Comparison of ENCODE assay signal across 16 mouse cellular contexts in the genomic region with DNA sequence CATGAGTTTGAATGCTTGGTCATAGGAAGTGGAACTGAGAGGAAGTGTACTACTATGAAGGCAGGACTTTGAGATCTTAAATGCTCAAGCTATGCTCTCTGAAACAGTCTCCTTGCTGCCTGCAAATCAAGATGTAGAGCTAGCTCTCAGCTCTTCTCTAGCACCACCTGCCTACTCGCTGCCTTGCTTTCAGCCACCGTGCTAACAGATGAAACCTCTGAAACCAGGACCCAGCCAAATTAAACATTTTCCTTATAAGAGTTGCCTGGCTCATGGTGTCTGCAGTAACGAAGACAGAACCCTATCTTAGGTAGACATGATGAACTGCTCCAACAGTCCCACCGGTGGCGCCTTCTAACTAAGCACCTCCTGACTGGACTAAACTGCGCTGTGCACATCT.
"Had no signal": no experiment of that assay in that cellular context is flagged by ENCODE, and none has a peak within 500 bp of the region (broad histone marks: within the 10 kb centered on the region; RNA-seq: fewer than 3 reads in every experiment).

No protein-coding gene starts in this region.

- ATAC-seq: hindbrain, embryonic 16.5 days; inflammation-experienced regulatory T-cells, adult 6 months; intestine, embryonic 15.5 days; intestine, postnatal 0 days had no signal

- DNase-seq: gastrocnemius, postnatal 10 days; gastrocnemius, postnatal 25 days; heart, postnatal 10 days; heart, postnatal 4 days; kidney, adult 18-20 months; kidney, adult 8-10 months; kidney, postnatal 10 days; kidney, postnatal 25 days; kidney, postnatal 4 days; layer of hippocampus, adult 9-11 months; liver; liver, embryonic 13.5 days had no signal
